Mouse (Mus musculus) spleen, embryonic (tissue): ENCODE measurements around the gene Abcd3.

Experiments
- CTCF ChIA-PET: fragments of 350-600 bp; sonication (Branson Sonifier 250); formaldehyde crosslinking; loops from one replicate; lab custom pipeline; 2022; lab: Charles Lee

Abcd3 gene

GRCm38 (mm10) chr3:121713816-121714215 is 101.3 kb downstream of the Abcd3 start:
- CTCF ChIA-PET, result no interaction called here

GRCm38 (mm10) chr3:121713151-121713701 is 101.9 kb downstream of the Abcd3 start:
- CTCF ChIA-PET, result no interaction called here

GRCm38 (mm10) chr3:121712222-121712621 is 102.9 kb downstream of the Abcd3 start:
- CTCF ChIA-PET, result no interaction called here

- CTCF ChIA-PET, result no interaction called here
Measured at GRCm38 (mm10) chr3:121710894-121711531, 104.1 kb downstream of the Abcd3 start.
